Mouse (Mus musculus) olfactory bulb, adult 2 months (tissue): Measurements from ENCODE around the gene Arf6.

Experiments used
- CTCF ChIP-seq: fragments of 200-500 bp; IDR thresholded peaks from 2 replicates; pipeline ENCODE4 v1.5.1; 2012; ENCODE audit warnings: low read depth, mild to moderate bottlenecking, low read length, moderate library complexity; ENCODE audit not compliant: insufficient read depth
- POLR2A ChIP-seq: fragments of 200-500 bp; IDR thresholded peaks from 2 replicates; pipeline ENCODE4 v1.6.1; 2012; ENCODE audit warnings: mild to moderate bottlenecking, low read depth, low read length, moderate library complexity; ENCODE audit not compliant: insufficient read depth

GRCm38 (mm10) chr12:69365757-69366156 is 6.2 kb upstream of the Arf6 start:
- TF ChIP-seq CTCF = no peak
- TF ChIP-seq POLR2A = no peak
